Mouse (Mus musculus) cerebellum, postnatal 14 days (tissue): ENCODE results near the gene Pabpc1l.

Experiments used
- DNase-seq, 2 experiments: peaks; one replicate each; pipeline ENCODE4 v3.0.0; 2021; ENCODE audit warnings: mixed read lengths in 2 of 2

Gene Pabpc1l

DNA sequence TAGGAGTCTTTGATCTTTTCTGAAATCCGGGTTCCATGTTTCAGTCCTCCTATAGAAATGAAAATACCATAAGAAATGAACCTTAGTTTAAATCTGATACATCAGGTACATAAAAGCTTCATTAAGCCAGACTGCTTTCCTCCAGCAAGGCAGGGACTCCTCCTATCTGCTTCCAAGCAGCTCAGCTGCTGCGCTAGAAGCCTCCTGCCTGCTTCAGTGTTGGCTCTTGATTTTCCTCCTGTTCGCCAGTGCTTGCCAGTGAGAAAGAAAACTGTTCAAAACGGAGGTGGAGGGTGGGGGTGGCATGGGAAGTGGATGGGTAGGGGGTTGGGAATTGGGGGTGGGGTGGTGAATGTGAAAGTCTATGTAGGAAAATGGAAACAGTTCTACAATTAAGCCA is 64.3 kb downstream of the Pabpc1l start:
- DNase-seq: no peak

GRCm38 (mm10) chr2:164094152-164094551 is 68.9 kb downstream of the Pabpc1l start:
- DNase-seq: no peak

- DNase-seq: peak; percentile 75 to 78
Observed at GRCm38 (mm10) chr2:164098603-164099250, 73.5 kb downstream of the Pabpc1l start.
